Mouse (Mus musculus) kidney, postnatal 4 days (tissue): ENCODE measurements around the gene Trak2.
"Not testable (repeated sequence)": the region's sequence is repeated elsewhere in the genome, so short reads cannot be mapped to it uniquely, and the experiment has no call there.

ENCODE experiments used
- DNase-seq, 2 experiments: peaks; one replicate each; pipeline ENCODE4 v3.0.0; 2021; ENCODE audit warnings: mixed read lengths in 2 of 2

Gene Trak2

GRCm38 (mm10) chr1:58953686-58954434 is 19.4 kb downstream of the Trak2 start:
- no peak for DNase-seq

- DNase-seq, result no peak
Measured at GRCm38 (mm10) chr1:58952997-58953396, 20.2 kb downstream of the Trak2 start.

GRCm38 (mm10) chr1:58952526-58952925 is 20.7 kb downstream of the Trak2 start:
- no peak for DNase-seq

GRCm38 (mm10) chr1:58951841-58952240 is 21.4 kb downstream of the Trak2 start:
- DNase-seq, result peak; percentile 11 to 21

- DNase-seq, result peak; percentile 61 to 74
Measured at GRCm38 (mm10) chr1:58950899-58951648, 22.2 kb downstream of the Trak2 start.

GRCm38 (mm10) chr1:58949561-58950106 is 23.6 kb downstream of the Trak2 start:
- no peak for DNase-seq

- no peak for DNase-seq
Measured at GRCm38 (mm10) chr1:58946718-58947117, 26.5 kb downstream of the Trak2 start.

- DNase-seq, result no peak
Measured at GRCm38 (mm10) chr1:58945960-58946670, 27.1 kb downstream of the Trak2 start.

- DNase-seq, result no peak
Measured at GRCm38 (mm10) chr1:58945523-58945922, 27.7 kb downstream of the Trak2 start.

GRCm38 (mm10) chr1:58937606-58938099 is 35.6 kb downstream of the Trak2 start:
- DNase-seq, result no peak

GRCm38 (mm10) chr1:58936746-58937605 is 36.3 kb downstream of the Trak2 start:
- peak in 1 of 2 experiments; percentile 38 for DNase-seq

GRCm38 (mm10) chr1:58926664-58927063 is 46.6 kb downstream of the Trak2 start:
- DNase-seq, result no peak

GRCm38 (mm10) chr1:58917566-58917965 is 55.7 kb downstream of the Trak2 start:
- DNase-seq, result no peak

- DNase-seq, result no peak
Measured at GRCm38 (mm10) chr1:58909636-58910272, 63.5 kb downstream of the Trak2 start.

- peak; percentile 9 to 17 for DNase-seq
Measured at GRCm38 (mm10) chr1:58903681-58904080, 69.5 kb downstream of the Trak2 start.

GRCm38 (mm10) chr1:58897561-58897960 is 75.7 kb downstream of the Trak2 start:
- peak; percentile 37 to 49 for DNase-seq

- DNase-seq, result not testable (repeated sequence)
Measured at GRCm38 (mm10) chr1:58892386-58892785, 80.8 kb downstream of the Trak2 start.

GRCm38 (mm10) chr1:58891481-58892170 is 81.6 kb downstream of the Trak2 start:
- not testable (repeated sequence) for DNase-seq

GRCm38 (mm10) chr1:58890697-58891290 is 82.4 kb downstream of the Trak2 start:
- not testable (repeated sequence) for DNase-seq
